Comparison of ENCODE assay signal across 8 mouse cellular contexts in the genomic region with DNA sequence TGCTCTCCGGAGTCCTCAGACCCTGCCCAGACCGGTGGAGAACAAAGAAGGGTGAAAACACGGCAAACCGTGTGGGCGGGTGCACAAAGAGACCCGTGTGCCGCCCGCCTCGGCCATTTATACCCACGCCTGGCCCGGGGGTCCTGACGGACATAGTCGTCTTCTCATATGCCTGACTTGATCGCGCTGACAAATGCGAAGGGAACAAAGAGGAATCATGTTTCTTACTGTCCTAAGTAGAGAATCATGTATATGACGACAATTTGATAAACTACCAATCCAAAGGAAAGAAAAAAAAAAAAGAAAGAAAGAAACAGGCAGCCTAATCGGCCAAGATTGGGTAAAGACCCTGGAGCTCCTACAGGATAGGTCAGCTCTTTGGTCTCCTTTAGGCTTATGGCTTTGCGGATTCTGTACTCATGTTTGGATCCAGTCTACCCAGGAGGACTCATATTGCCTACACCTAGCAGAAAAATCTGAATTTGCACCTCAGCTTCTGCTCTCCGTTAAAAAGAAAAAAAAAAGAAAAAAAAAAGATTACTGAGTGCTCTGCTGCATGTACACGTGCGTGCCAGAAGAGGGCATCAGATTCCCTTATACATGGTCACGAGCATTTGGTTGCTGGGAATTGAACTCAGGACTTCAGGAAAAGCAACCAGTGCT. TPM values are rescaled to one million over a fixed set of nuclear protein-coding genes. Genes with fewer than 3 reads are reported as not detected.
DNase-seq lines count a peak whose midpoint lies in the region; ATAC-seq lines count a peak whose summit lies in the region.

No protein-coding gene starts in this region.

- H3K4me1 ChIP-seq in hindbrain, embryonic 15.5 days (replicated peaks): peaks cover 19% of the 10 kb centered on the region

- peak; percentile 86 for DNase-seq in ZHBTc4 (ENCODE audit: low read depth, low spot score)
- DNase-seq in cerebellum, postnatal 36 days: peak; percentile 77 to 82
- DNase-seq in gastrocnemius, adult 18-20 months (ENCODE audit: low spot score): peak; percentile 83
- DNase-seq in left cerebral cortex, adult 18-20 months (ENCODE audit: low spot score in 2 of 2): peak; percentile 63 to 64
- DNase-seq in lung, postnatal 4 days: peak; percentile 81 to 88
- peak; percentile 91 for DNase-seq in retina, postnatal 1 day
- peak; percentile 55 for DNase-seq in urinary bladder, postnatal 10 days (ENCODE audit: low spot score)

- H3K27me3 ChIP-seq in hindbrain, embryonic 15.5 days: peaks cover 13% of the 10 kb centered on the region

- no peaks in the 10 kb centered on the region for H3K9me3 ChIP-seq in hindbrain, embryonic 15.5 days

- peaks cover 15% of the 10 kb centered on the region for H3K36me3 ChIP-seq in hindbrain, embryonic 15.5 days

- peak overlapping the region; percentile 82 for H3K4me2 ChIP-seq in hindbrain, embryonic 15.5 days

- H3K27ac ChIP-seq in hindbrain, embryonic 15.5 days (replicated peaks): peak overlapping the region; percentile 92

- peak overlapping the region; percentile 99 for H3K9ac ChIP-seq in hindbrain, embryonic 15.5 days

- H3K4me3 ChIP-seq in hindbrain, embryonic 15.5 days: peak overlapping the region; percentile 70

- 0% methylated on average over 23 of the region's 23 CpGs for WGBS in hindbrain, embryonic 15.5 days

- ATAC-seq in hindbrain, embryonic 15.5 days (ENCODE audit: low FRiP score, low read depth): peak; percentile 87

RNA-seq across cellular contexts. Expression of a gene that starts 6.5 kb away (rescaled TPM):
- 10 to 100 TPM; 11.4 to 94.8 TPM for total RNA-seq in gastrocnemius, adult 18-20 months (2021)
- 0.31 and 0.51 TPM in 2 replicates for polyA plus RNA-seq in hindbrain, embryonic 15.5 days (2015; fragmentation: Nextera tagmentation; extraction: Ambion mirVana)
- total RNA-seq in left cerebral cortex, adult 18-20 months (2021): 10 to 100 TPM; 21.5 to 31.4 TPM

RNA-seq across cellular contexts. Expression of a gene that starts 17.2 kb away (rescaled TPM):
- total RNA-seq in gastrocnemius, adult 18-20 months (2021): not detected
- polyA plus RNA-seq in hindbrain, embryonic 15.5 days (2015; fragmentation: Nextera tagmentation; extraction: Ambion mirVana): 1.0 TPM in 1 of 2 replicates, not detected in the other
- under 1 TPM in 1 of 2 experiments, not detected in 1; 0.72 TPM for total RNA-seq in left cerebral cortex, adult 18-20 months (2021)

RNA-seq across cellular contexts. Expression of a gene that starts 19.4 kb away (rescaled TPM):
- 10 to 100 TPM; 16.6 to 99.8 TPM for total RNA-seq in gastrocnemius, adult 18-20 months (2021)
- polyA plus RNA-seq in hindbrain, embryonic 15.5 days (2015; fragmentation: Nextera tagmentation; extraction: Ambion mirVana): 12.0 and 13.1 TPM in 2 replicates
- total RNA-seq in left cerebral cortex, adult 18-20 months (2021): 10 to 100 TPM; 22.1 to 23.4 TPM

RNA-seq across cellular contexts. Expression of a gene that starts 20.0 kb away (rescaled TPM):
- 10 to 100 TPM; 31.8 to 33.6 TPM for total RNA-seq in gastrocnemius, adult 18-20 months (2021)
- polyA plus RNA-seq in hindbrain, embryonic 15.5 days (2015; fragmentation: Nextera tagmentation; extraction: Ambion mirVana): 1.3 and 1.8 TPM in 2 replicates
- under 1 TPM; 0.44 to 0.61 TPM for total RNA-seq in left cerebral cortex, adult 18-20 months (2021)

RNA-seq across cellular contexts. Expression of a gene that starts 21.5 kb away (rescaled TPM):
- 10 to 100 TPM in 1 of 2 experiments, 1 to 10 TPM in 1; 9.1 to 10.2 TPM for total RNA-seq in gastrocnemius, adult 18-20 months (2021)
- polyA plus RNA-seq in hindbrain, embryonic 15.5 days (2015; fragmentation: Nextera tagmentation; extraction: Ambion mirVana): 35.9 and 38.3 TPM in 2 replicates
- total RNA-seq in left cerebral cortex, adult 18-20 months (2021): 10 to 100 TPM; 46.2 to 48.4 TPM

Comparison
In these comparisons a context has a peak if more than half of its experiments do, and no peak if none do; other contexts are left out.
1. Peak in every context shown above with its lines: DNase-seq, ATAC-seq, H3K4me3 ChIP-seq and H3K27ac ChIP-seq.